Comparison of ENCODE assay signal across 15 mouse cellular contexts in the genomic region with DNA sequence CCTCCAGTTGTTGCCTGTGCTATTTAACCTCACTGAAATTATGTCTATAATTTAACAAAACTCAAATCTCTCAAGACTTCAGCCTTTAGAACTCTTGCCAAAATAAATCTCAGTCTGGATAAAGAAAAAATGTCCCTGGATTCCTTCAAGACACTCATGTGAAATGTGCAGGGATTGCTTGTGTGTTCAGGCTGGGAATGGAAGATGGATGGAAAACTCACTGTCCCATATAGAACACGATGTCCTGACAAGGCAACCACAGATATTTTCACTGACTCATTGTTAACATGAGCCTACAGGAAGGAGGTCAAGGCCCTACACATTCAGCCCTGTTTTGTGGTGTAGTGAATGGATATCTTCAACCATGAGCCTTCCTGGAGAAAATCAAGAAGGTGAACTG.
"Had no signal": no experiment of that assay in that cellular context is flagged by ENCODE, and none has a peak within 500 bp of the region (broad histone marks: within the 10 kb centered on the region; RNA-seq: fewer than 3 reads in every experiment).

No protein-coding gene starts in this region.

- H3K9ac ChIP-seq: limb, embryonic 12.5 days; liver, embryonic 13.5 days; liver, postnatal 0 days; lung, embryonic 15.5 days; midbrain, embryonic 15.5 days; neural tube, embryonic 12.5 days had no signal

- ATAC-seq: liver, postnatal 0 days; midbrain, embryonic 15.5 days had no signal

- H3K9me3 ChIP-seq: limb, embryonic 12.5 days; liver, embryonic 13.5 days; lung, embryonic 15.5 days; megakaryocyte, embryonic 14.5 days; midbrain, embryonic 15.5 days; neural tube, embryonic 12.5 days had no signal

- H3K4me2 ChIP-seq: limb, embryonic 12.5 days; liver, embryonic 13.5 days; lung, embryonic 15.5 days; midbrain, embryonic 11.5 days; midbrain, embryonic 15.5 days; neural tube, embryonic 12.5 days had no signal

- DNase-seq: kidney, adult 18-20 months; layer of hippocampus, adult 9-11 months; liver; liver, embryonic 13.5 days; liver, postnatal 0 days; spleen, adult 18-20 months; thymus, adult 2 months; thymus, postnatal 25 days had no signal

- H3K4me3 ChIP-seq: limb, embryonic 12.5 days; liver, embryonic 13.5 days; lung, embryonic 15.5 days; megakaryocyte, embryonic 14.5 days; midbrain, embryonic 15.5 days; neural tube, embryonic 12.5 days had no signal

- H3K4me1 ChIP-seq: liver, embryonic 13.5 days; megakaryocyte, embryonic 14.5 days; midbrain, embryonic 15.5 days; neural tube, embryonic 12.5 days had no signal

- H3K27me3 ChIP-seq: limb, embryonic 12.5 days; liver, embryonic 13.5 days; lung, embryonic 15.5 days; megakaryocyte, embryonic 14.5 days; midbrain, embryonic 15.5 days; neural tube, embryonic 12.5 days had no signal

- H3K27ac ChIP-seq: limb, embryonic 12.5 days; liver, embryonic 13.5 days; lung, embryonic 15.5 days; macrophage; midbrain, embryonic 15.5 days; neural tube, embryonic 12.5 days had no signal

- H3K36me3 ChIP-seq: limb, embryonic 12.5 days; liver, embryonic 13.5 days; lung, embryonic 15.5 days; midbrain, embryonic 15.5 days; neural tube, embryonic 12.5 days had no signal
